Mouse (Mus musculus) stomach, postnatal 0 days (tissue): ENCODE measurements around the gene Mgat4a. TPM values are rescaled to one million over a fixed set of nuclear protein-coding genes. Genes with fewer than 3 reads are reported as not detected.
A peak's percentile ranks its signal among the peaks of the same experiment; 100 is the strongest.

Experiments
- ATAC-seq: fragments of 200-750 bp; cut with Nextera tagmentation; 2 replicates; pipeline ENCODE4 v1.8.0; 2017; ENCODE audit not compliant: low FRiP score, low TSS enrichment
- DNase-seq: peaks from one replicate; pipeline ENCODE4 v3.0.0-alpha.2; 2016; ENCODE audit warnings: low spot score
- H3K27ac ChIP-seq: fragments of 300-500 bp; sonication (generic); replicated peaks from 2 replicates; pipeline ENCODE4 v1.5.1; 2014; ENCODE audit warnings: mild to moderate bottlenecking, control low read depth
- H3K27me3 ChIP-seq: fragments of 300-500 bp; sonication (generic); 2 replicates; pipeline ENCODE4 v1.6.1; 2014; ENCODE audit warnings: low read length; ENCODE audit not compliant: control insufficient read depth, insufficient read depth
- H3K36me3 ChIP-seq: fragments of 300-500 bp; sonication (generic); 2 replicates; pipeline ENCODE4 v1.6.1; 2014; ENCODE audit warnings: low read length, mixed read lengths; ENCODE audit not compliant: control insufficient read depth, insufficient read depth
- H3K4me1 ChIP-seq: fragments of 300-500 bp; sonication (generic); replicated peaks from 2 replicates; pipeline ENCODE4 v1.6.1; 2014; ENCODE audit warnings: antibody characterized with exemption; ENCODE audit not compliant: control insufficient read depth, insufficient read depth
- H3K4me2 ChIP-seq: fragments of 300-500 bp; sonication (generic); replicated peaks from 2 replicates; pipeline ENCODE4 v1.6.1; 2014; ENCODE audit warnings: low read depth, mild to moderate bottlenecking, control low read depth, moderate library complexity
- H3K4me3 ChIP-seq: fragments of 300-500 bp; sonication (generic); 2 replicates; pipeline ENCODE4 v1.5.1; 2014; ENCODE audit warnings: low read depth, low read length, control low read depth
- H3K9ac ChIP-seq: fragments of 300-500 bp; sonication (generic); 2 replicates; pipeline ENCODE4 v1.6.1; 2014; ENCODE audit warnings: mild to moderate bottlenecking, low read length, control low read depth, mixed read lengths
- H3K9me3 ChIP-seq: fragments of 300-500 bp; sonication (generic); 2 replicates; pipeline ENCODE4 v1.6.1; 2016; ENCODE audit warnings: low read length; ENCODE audit not compliant: control insufficient read depth
- CTCF ChIP-seq: IDR thresholded peaks from 2 replicates; pipeline ENCODE4 v1.5.1; 2016; ENCODE audit warnings: antibody characterized with exemption, low read depth, mild to moderate bottlenecking, moderate library complexity
- EP300 ChIP-seq: optimal IDR thresholded peaks from 2 replicates; pipeline ENCODE3; 2016; ENCODE audit warnings: antibody characterized with exemption
- WGBS: fragments of 180-500 bp; shearing (Covaris S2); extraction: QIAGEN DNeasy Blood & Tissue Kit; methylation state at CpG from one replicate; pipeline ENCODE4 v1.1.7; 2014; 5-methylcytosine and 5-hydroxymethylcytosine counted together
- polyA plus RNA-seq: library from polyadenylated mRNA; unstranded; fragments of >200 nt; fragmentation: Nextera tagmentation; extraction: Ambion mirVana; gene quantifications from 2 replicates; pipeline ENCODE4 v1.2.1, GENCODE M21; 2015

Gene Mgat4a
- polyA plus RNA-seq, 1 experiment from 2014 or later, result 13.8 TPM

GRCm38 (mm10) chr1:37479759-37480158 is 61.1 kb downstream of the Mgat4a start:
- Histone ChIP-seq H3K27me3 (no peaks in the 10 kb centered on the region), H3K4me3 (no peak overlapping the region), H3K36me3 (no peaks in the 10 kb centered on the region), H3K9me3 (no peaks in the 10 kb centered on the region), H3K4me1 (0 out of 2 replicates have a peak, but pooled peaks cover 2% of the 10 kb centered on the region), H3K9ac (no peak overlapping the region), H3K27ac (no peak overlapping the region), H3K4me2 (no peak overlapping the region)
- no peak for TF ChIP-seq CTCF
- no peak for TF ChIP-seq EP300
- no peak for DNase-seq
- 71% methylated on average over 8 of the region's 8 CpGs for WGBS
- no peak for ATAC-seq

- Histone ChIP-seq H3K27ac (no peak overlapping the region), H3K27me3 (no peaks in the 10 kb centered on the region), H3K9ac (no peak overlapping the region), H3K4me3 (no peak overlapping the region), H3K9me3 (no peaks in the 10 kb centered on the region), H3K4me1 (0 out of 2 replicates have a peak, but pooled peaks cover 2% of the 10 kb centered on the region), H3K4me2 (no peak overlapping the region), H3K36me3 (no peaks in the 10 kb centered on the region)
- 73% methylated on average over 9 of the region's 9 CpGs for WGBS
- TF ChIP-seq EP300 (no peak), CTCF (peak; percentile 69)
- DNase-seq (peak; percentile 49), ATAC-seq (0 out of 2 replicates have a peak, but pooled peaks have one; percentile 30)
Measured at GRCm38 (mm10) chr1:37479074-37479473, 61.7 kb downstream of the Mgat4a start.

GRCm38 (mm10) chr1:37478416-37478815 is 62.4 kb downstream of the Mgat4a start:
- ATAC-seq (no peak), DNase-seq (no peak)
- H3K4me1 ChIP-seq, result 0 out of 2 replicates have a peak, but pooled peaks cover 2% of the 10 kb centered on the region
- H3K4me2 ChIP-seq, result peak overlapping the region; percentile 31
- H3K9me3 ChIP-seq, result no peaks in the 10 kb centered on the region
- H3K27me3 ChIP-seq, result no peaks in the 10 kb centered on the region
- TF ChIP-seq CTCF, result no peak
- TF ChIP-seq EP300, result no peak
- no peaks in the 10 kb centered on the region for H3K36me3 ChIP-seq
- H3K9ac ChIP-seq, result peak overlapping the region; percentile 47; the same call in 1 of the 2 replicates
- peak overlapping the region; percentile 10 for H3K27ac ChIP-seq
- H3K4me3 ChIP-seq, result no peak overlapping the region
- 33% methylated on average over 7 of the region's 7 CpGs for WGBS

- H3K36me3 ChIP-seq, result no peaks in the 10 kb centered on the region
- no peak overlapping the region for H3K4me3 ChIP-seq
- H3K4me2 ChIP-seq, result peak overlapping the region; percentile 31
- H3K9ac ChIP-seq, result peak overlapping the region; percentile 47
- no peaks in the 10 kb centered on the region for H3K27me3 ChIP-seq
- TF ChIP-seq EP300, result no peak
- TF ChIP-seq CTCF, result no peak
- ATAC-seq (no peak), DNase-seq (no peak)
- WGBS, result 19% methylated on average over 5 of the region's 5 CpGs
- no peaks in the 10 kb centered on the region for H3K9me3 ChIP-seq
- peak overlapping the region; percentile 10 for H3K27ac ChIP-seq
- H3K4me1 ChIP-seq, result 0 out of 2 replicates have a peak, but pooled peaks cover 2% of the 10 kb centered on the region
Measured at GRCm38 (mm10) chr1:37477928-37478327, 62.9 kb downstream of the Mgat4a start.

GRCm38 (mm10) chr1:37477250-37477649 is 63.6 kb downstream of the Mgat4a start:
- no peak overlapping the region for H3K9ac ChIP-seq
- H3K27me3 ChIP-seq, result no peaks in the 10 kb centered on the region
- DNase-seq (no peak), ATAC-seq (no peak)
- 0 out of 2 replicates have a peak, but pooled peaks cover 2% of the 10 kb centered on the region for H3K4me1 ChIP-seq
- no peak for TF ChIP-seq CTCF
- no peak for TF ChIP-seq EP300
- H3K4me3 ChIP-seq, result no peak overlapping the region
- no peaks in the 10 kb centered on the region for H3K9me3 ChIP-seq
- WGBS, result 91% methylated on average over 5 of the region's 5 CpGs
- H3K27ac ChIP-seq, result no peak overlapping the region
- H3K36me3 ChIP-seq, result no peaks in the 10 kb centered on the region
- H3K4me2 ChIP-seq, result no peak overlapping the region

- Histone ChIP-seq H3K4me1 (0 out of 2 replicates have a peak, but pooled peaks cover 2% of the 10 kb centered on the region), H3K9ac (no peak overlapping the region), H3K9me3 (no peaks in the 10 kb centered on the region), H3K4me2 (no peak overlapping the region), H3K36me3 (no peaks in the 10 kb centered on the region), H3K27ac (no peak overlapping the region), H3K27me3 (no peaks in the 10 kb centered on the region), H3K4me3 (no peak overlapping the region)
- 76% methylated on average over 3 of the region's 3 CpGs for WGBS
- peak; percentile 24; the same call in 1 of the 2 replicates for ATAC-seq
- TF ChIP-seq EP300 (no peak), CTCF (no peak)
- DNase-seq, result no peak
Measured at GRCm38 (mm10) chr1:37475312-37475711, 65.5 kb downstream of the Mgat4a start.
